Mouse (Mus musculus) ES-E14 (cell line): ENCODE data around the gene Slc45a1.

Source experiments
- HCFC1 ChIP-seq: IDR thresholded peaks from 2 replicates; pipeline ENCODE4 v1.6.1; 2012; ENCODE audit warnings: low read length, inconsistent platforms, borderline replicate concordance; ENCODE audit not compliant: insufficient read depth
- MAFK ChIP-seq: IDR thresholded peaks from 2 replicates; pipeline ENCODE4 v1.6.1; 2014; ENCODE audit warnings: mild to moderate bottlenecking, low read depth, low read length, inconsistent platforms; ENCODE audit not compliant: insufficient read depth
- ZC3H11A ChIP-seq: IDR thresholded peaks from 2 replicates; pipeline ENCODE4 v1.6.1; 2012; ENCODE audit warnings: low read depth, mild to moderate bottlenecking, inconsistent platforms, low read length, borderline replicate concordance
- ZNF384 ChIP-seq: IDR thresholded peaks from 2 replicates; pipeline ENCODE4 v1.6.1; 2012; ENCODE audit warnings: low read depth, low read length, inconsistent platforms

- no peak for TF ChIP-seq MAFK
- TF ChIP-seq HCFC1 = no peak
- no peak for TF ChIP-seq ZC3H11A
- no peak for TF ChIP-seq ZNF384
Measured at GRCm38 (mm10) chr4:150593473-150594217, 58.3 kb downstream of the Slc45a1 start.
